Mouse (Mus musculus): ENCODE results near the gene Ankrd13b. TPM values are rescaled to one million over a fixed set of nuclear protein-coding genes. Genes with fewer than 3 reads are reported as not detected.

The Ankrd13b gene
- total RNA-seq, 2 experiments from 2014 or later = 84.9 to 99.0 TPM

- no peak for DNase-seq (ENCODE audit: low spot score in 2 of 2)
- intact Hi-C loops (cut with DNase I) = no loop called here
Measured at GRCm38 (mm10) chr11:77494344-77494676, 4.8 kb upstream of the Ankrd13b start.

GRCm38 (mm10) chr11:77493512-77494343, 4.2 kb upstream of the Ankrd13b start, which contains the start of gene Git1:
Gene Git1 (plus strand): TSS chr11:77493562.
- intact Hi-C loops (cut with DNase I) = loop anchor here (2.0 kb wide), 1 partner anchor 131 kb away; no protein-coding TSS in a partner anchor
- DNase-seq (ENCODE audit: low spot score in 2 of 2) = peak; percentile 76 to 79

GRCm38 (mm10) chr11:77492911-77493332, 3.4 kb upstream of the Ankrd13b start:
- intact Hi-C loops (cut with DNase I) = loop anchor here (2.0 kb wide), 1 partner anchor 132 kb away; no protein-coding TSS in a partner anchor
- peak; percentile 88 to 93 for DNase-seq (ENCODE audit: low spot score in 2 of 2)

DNA sequence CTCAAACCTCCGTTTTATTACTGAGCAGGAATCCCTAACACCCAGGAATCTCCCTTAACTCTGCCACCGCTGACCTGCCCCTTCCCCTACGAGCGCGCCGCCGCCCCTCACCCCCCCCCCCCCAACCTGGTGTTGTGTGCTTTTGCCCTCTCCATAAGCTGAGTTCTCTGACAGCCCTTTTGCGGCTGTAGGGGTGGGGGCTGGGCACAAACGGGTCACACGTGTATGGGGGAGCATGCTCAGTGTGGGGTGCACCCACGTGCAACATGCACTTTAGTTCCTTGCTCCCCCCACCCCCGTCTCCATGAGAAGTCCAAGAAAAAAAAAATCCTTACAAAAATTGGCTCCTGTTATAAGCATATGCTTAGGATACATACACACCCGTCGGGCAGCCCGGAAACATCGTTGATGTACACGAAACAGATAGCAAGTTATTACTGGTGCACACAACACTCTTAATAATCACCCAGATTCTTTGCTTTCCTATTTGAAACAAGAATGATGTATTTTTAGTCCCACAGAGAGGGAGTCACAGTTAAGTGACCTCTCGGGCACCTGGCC, 2.9 kb upstream of the Ankrd13b start:
- DNase-seq (ENCODE audit: low spot score in 2 of 2) = peak; percentile 65 to 67
- intact Hi-C loops (cut with DNase I) = loop anchor here (2.0 kb wide), 1 partner anchor 132 kb away; no protein-coding TSS in a partner anchor

DNA sequence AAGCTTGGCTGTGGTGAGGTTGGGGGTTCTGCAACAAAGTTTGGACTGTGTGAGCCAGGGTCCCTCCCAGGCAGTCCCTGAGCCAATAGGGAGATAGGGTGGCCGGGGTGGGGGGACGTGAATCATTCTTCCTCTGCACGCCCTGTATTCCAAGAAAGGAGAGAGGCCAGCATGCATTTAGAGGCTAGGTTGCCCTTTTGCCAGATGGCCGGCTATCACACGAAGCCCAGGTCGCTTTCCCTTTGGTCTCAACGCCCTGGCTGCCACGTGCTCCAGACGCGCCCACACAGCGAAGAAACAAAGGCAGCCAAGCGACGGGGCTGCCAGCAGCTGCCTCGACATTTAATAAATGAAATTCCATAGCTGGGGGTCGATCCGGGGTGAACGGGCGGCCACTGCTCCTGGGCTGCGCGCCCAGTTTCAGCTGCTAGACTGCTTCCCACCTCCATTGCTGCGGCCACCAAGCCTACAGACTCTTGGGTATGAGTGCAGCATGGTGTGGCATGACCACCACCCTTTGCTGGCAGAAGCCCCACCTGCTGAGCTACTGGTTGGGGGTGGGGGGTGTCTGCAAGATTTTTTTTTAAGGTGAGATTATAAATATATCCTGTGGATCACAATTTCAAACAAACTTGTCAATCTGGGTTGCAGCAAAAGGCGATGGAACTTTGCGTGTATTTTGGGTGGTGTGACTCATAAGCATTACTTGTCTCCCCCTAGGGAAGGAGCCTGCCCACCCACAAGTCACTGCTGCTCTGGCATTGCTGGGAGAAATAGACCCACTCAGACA, 2.2 kb upstream of the Ankrd13b start:
- peak; percentile 70 to 75 for DNase-seq (ENCODE audit: low spot score in 2 of 2)
- intact Hi-C loops (cut with DNase I) = loop anchor here (2.0 kb wide), 1 partner anchor 133 kb away; no protein-coding TSS in a partner anchor

DNA sequence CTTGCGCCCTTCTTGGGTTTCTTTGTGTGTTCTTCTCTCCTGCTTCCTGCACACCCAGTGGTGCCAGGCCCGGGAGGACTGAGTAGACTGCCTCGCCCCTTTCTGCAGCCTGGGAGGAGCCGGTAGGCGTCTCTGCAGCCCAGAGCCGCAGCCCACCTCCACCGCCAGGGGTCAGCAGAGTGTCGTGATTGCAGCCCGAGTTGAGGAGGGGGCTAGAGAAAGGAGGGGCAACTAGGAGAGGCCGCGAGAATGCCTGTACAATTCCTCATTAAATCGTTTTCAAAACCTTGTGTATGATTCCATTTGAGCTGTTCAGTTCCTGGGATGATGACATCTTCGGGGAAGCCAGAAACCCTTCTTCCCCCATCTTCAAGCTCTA, 1.6 kb upstream of the Ankrd13b start:
- peak; percentile 89 to 90 for DNase-seq (ENCODE audit: low spot score in 2 of 2)
- intact Hi-C loops (cut with DNase I) = no loop called here

- no peak for DNase-seq (ENCODE audit: low spot score in 2 of 2)
Measured at GRCm38 (mm10) chr11:77490451-77490850, 973 bp upstream of the Ankrd13b start.

DNA sequence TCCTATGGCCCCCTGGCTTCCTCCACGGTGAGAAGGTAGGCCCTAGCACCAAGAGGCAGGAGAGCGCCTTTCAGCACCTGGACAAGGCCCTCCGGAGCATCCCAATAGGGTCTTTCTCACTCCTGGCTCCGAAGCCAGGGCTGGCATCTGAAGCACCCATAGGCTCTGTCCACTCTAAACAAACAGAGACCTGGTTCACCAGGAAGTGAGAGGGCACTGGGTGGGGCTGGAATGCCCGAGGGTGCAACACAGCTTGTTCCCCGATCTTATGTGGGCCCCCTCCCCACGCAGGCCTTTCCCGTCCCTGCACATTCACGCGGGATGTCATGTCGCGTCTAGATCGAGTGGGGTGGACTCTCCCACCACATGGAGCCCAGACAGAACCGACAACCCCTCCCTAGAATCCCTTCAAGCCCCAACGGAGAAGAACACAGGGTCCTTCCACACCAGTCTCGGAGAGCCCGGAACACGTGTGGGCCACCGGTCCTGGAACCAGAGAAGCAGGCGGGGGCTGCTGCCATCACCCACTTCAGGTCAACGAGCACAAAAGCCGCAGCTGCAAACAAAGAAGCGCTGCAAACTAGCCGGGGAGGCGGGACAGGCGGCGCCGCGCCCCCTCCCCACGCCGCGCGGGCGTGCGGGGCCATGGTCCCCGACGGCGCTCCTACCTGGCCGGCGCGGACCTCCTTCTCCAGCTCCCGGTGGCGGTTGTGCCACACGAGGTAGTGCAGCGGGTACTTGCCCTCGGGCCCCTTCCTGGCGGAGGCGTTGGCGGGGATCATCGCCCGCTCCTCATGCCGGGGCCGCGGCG, 502 bp downstream of the Ankrd13b start:
- no peak for DNase-seq (ENCODE audit: low spot score in 2 of 2)

More at GRCm38 (mm10) chr11:77490451-77490850, 973 bp upstream of the Ankrd13b start:
- intact Hi-C loops (cut with DNase I) = no loop called here

GRCm38 (mm10) chr11:77486798-77487197, 2.7 kb downstream of the Ankrd13b start:
- intact Hi-C loops (cut with DNase I) = no loop called here
- DNase-seq (ENCODE audit: low spot score in 2 of 2) = no peak

More for the DNA sequence above, 502 bp downstream of the Ankrd13b start:
- intact Hi-C loops (cut with DNase I) = no loop called here

GRCm38 (mm10) chr11:77485229-77485628, 4.2 kb downstream of the Ankrd13b start:
- no peak for DNase-seq (ENCODE audit: low spot score in 2 of 2)

DNA sequence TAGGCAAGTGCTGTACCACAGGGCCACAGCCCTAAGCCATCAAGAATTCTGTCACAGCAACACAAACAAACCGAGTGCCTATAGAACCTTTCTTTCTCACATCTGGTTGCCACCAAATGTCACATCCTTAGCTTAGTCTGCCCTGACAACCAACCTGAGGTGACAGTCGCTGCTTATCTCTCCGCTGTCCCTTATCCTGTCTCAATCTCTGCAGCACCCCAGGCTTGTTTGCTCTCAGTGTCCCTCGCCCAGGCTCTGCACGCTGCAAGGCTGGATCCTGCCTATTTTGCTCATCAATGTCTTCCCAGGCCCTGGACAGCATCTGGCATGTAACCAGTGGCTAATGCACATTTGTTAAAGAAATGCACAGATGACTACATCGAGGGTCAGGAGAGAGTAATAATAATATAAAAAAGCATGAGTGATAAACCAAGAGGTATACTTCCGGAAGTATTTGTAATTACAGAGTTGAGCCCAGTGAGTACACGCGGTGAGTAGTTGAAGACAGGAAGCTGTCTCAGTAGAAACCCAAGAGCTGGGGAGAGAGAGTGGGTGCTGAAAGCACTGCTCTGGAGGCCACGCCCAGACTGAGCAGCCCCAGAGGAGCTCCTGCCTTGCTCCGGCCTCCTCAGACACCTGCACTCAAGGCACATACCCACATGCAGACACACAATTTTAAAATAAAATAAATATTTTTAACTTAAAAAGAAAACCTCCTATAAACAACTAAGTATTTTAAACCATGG, 5.8 kb downstream of the Ankrd13b start:
- DNase-seq (ENCODE audit: low spot score in 2 of 2) = no peak
- intact Hi-C loops (cut with DNase I) = no loop called here

More at GRCm38 (mm10) chr11:77485229-77485628, 4.2 kb downstream of the Ankrd13b start:
- intact Hi-C loops (cut with DNase I) = no loop called here

DNA sequence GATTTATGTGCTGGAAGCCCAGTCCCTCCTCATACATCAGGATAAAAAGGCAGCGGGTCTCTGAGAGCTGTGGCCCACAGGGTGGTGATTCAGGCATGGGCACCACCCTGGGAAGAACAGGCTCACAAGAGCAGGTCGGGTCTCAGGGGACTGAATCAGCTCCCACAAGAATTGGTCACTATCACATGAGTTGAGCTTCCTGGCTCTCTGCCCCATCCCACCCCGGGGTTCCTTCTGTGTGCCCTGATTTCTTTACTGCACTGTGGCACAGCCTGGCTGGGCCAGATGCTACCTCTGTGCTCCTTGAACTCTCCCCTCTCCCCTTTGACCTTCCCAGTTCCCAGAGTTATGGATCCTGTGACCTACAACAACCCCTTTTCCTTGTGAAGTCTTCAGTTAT, 6.4 kb downstream of the Ankrd13b start:
- intact Hi-C loops (cut with DNase I) = no loop called here
- DNase-seq (ENCODE audit: low spot score in 2 of 2) = no peak

- no peak for DNase-seq (ENCODE audit: low spot score in 2 of 2)
- intact Hi-C loops (cut with DNase I) = no loop called here
Measured at GRCm38 (mm10) chr11:77476895-77477294, 12.6 kb downstream of the Ankrd13b start.

DNA sequence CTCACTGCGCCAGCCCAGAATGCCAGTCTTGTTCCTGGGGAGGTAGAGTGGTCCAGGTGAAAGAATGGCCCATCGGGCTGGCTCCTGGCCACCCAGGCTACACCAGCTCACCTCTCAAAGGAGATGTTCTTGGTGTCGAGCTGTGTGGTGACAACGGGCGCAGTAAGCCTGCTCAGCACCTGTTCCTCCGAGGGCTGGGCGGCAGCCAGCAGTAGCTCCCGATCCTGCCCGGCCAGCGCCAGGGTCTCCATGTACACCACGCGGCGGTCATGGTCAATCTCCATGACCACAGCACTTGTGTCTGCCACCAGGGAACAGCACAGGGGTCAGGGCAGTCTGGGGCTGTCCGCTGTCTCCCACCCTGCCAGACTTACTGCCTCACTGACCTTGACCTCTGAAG, 13.3 kb downstream of the Ankrd13b start:
- DNase-seq (ENCODE audit: low spot score in 2 of 2) = no peak
- intact Hi-C loops (cut with DNase I) = no loop called here

- intact Hi-C loops (cut with DNase I) = no loop called here
- no peak for DNase-seq (ENCODE audit: low spot score in 2 of 2)
Measured at GRCm38 (mm10) chr11:77472775-77473174, 16.7 kb downstream of the Ankrd13b start.

DNA sequence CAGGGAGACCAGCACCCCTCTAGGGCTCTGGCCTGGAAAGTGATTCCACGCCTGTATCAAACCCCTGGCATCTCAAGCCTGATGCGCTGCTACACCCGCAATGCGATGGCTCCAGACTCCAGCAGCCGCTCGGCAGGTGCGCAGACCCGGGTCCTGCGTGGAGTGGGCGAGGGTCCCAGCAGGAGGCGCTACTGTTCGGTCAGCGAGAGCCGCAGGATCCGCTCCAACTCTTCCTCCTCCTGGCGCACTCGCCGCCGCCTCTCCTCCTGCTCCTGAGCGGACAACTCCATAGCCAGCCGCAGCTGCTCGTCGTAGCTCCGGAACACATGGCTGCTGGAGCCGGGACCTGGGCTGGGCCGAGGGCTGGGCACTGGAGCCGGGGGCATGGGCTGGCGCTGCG, 18.1 kb downstream of the Ankrd13b start:
- intact Hi-C loops (cut with DNase I) = no loop called here
- no peak for DNase-seq (ENCODE audit: low spot score in 2 of 2)

- DNase-seq (ENCODE audit: low spot score in 2 of 2) = no peak
- intact Hi-C loops (cut with DNase I) = loop anchor here (10.0 kb wide), 1 partner anchor 364 kb away; no protein-coding TSS in a partner anchor
Measured at GRCm38 (mm10) chr11:77468397-77468796, 21.1 kb downstream of the Ankrd13b start.

DNA sequence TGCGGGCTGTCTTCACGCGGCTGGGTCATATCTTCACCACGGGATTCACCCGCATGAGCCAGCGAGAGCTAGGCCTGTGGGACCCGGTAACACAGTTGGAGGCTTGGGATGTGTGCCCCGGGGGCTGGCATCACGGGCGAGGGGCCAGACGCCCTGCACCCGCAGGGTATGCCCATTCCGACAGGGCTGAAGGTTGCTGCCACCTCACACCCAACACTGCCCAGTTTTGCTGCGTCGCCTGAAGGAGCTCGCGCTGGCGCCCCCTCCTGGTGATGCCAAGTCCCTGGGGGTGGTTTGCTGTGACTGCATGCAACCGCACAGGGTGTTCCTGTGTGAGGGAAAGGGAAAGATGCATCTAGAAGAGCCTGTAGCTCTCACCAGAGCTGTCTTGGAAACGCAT, 21.7 kb downstream of the Ankrd13b start:
- intact Hi-C loops (cut with DNase I) = loop anchor here (10.0 kb wide), 1 partner anchor 363 kb away; no protein-coding TSS in a partner anchor
- peak; percentile 70 to 79 for DNase-seq (ENCODE audit: low spot score in 2 of 2)
